Mouse (Mus musculus) CH12.LX (cell line): ENCODE data around the gene Lrrc28. TPM values are rescaled to one million over a fixed set of nuclear protein-coding genes. Genes with fewer than 3 reads are reported as not detected.

Experiments
- DNase-seq: peaks from one replicate; pipeline ENCODE4 v3.0.0-alpha.2; 2013; ENCODE audit errors: extremely low read depth
- H3K27ac ChIP-seq: 2 replicates; pipeline ENCODE4 v1.5.1; 2012; ENCODE audit warnings: low read depth, mild to moderate bottlenecking, control low read depth, moderate library complexity; ENCODE audit not compliant: insufficient read depth
- H3K27me3 ChIP-seq: replicated peaks from 2 replicates; pipeline ENCODE3; 2012; ENCODE audit warnings: inconsistent platforms
- H3K36me3 ChIP-seq, 2 experiments: replicated peaks in 1 of 2; 2 replicates each; pipeline versions ENCODE3 to v1.6.1; 2012; ENCODE audit warnings: inconsistent platforms in 1 of 2, low read length in 1 of 2, mild to moderate bottlenecking in 1 of 2, mixed read lengths in 1 of 2, moderate library complexity in 1 of 2; ENCODE audit not compliant: control insufficient read depth in 1 of 2, insufficient read depth in 1 of 2
- H3K4me1 ChIP-seq, 2 experiments: 2 replicates each; pipeline ENCODE4 v1.6.1; 2012; ENCODE audit warnings: inconsistent platforms in 1 of 2, moderate library complexity in 1 of 2; ENCODE audit not compliant: insufficient read depth in 2 of 2, control insufficient read depth in 1 of 2
- H3K4me2 ChIP-seq: 2 replicates; pipeline ENCODE4 v1.6.1; 2012; ENCODE audit warnings: low read depth, mild to moderate bottlenecking, control low read depth; ENCODE audit not compliant: poor library complexity, insufficient read depth, severe bottlenecking
- H3K4me3 ChIP-seq, 3 experiments: fragments of 150-350 bp in 1 of 3; sonication (generic) in 1 of 3; replicated peaks in 1 of 3; 2 replicates each; pipeline versions ENCODE3 to v1.5.1; 2011 to 2012; ENCODE audit warnings: low read depth in 2 of 3, low read length in 2 of 3, mild to moderate bottlenecking in 2 of 3, moderate library complexity in 2 of 3, control low read depth in 1 of 3, improper control_type of control experiment in 1 of 3, inconsistent platforms in 1 of 3, mixed read lengths in 1 of 3; ENCODE audit not compliant: poor library complexity in 1 of 3
- H3K79me2 ChIP-seq: replicated peaks from 2 replicates; pipeline ENCODE4 v1.6.1; 2012; ENCODE audit warnings: mild to moderate bottlenecking, moderate library complexity; ENCODE audit not compliant: control insufficient read depth, poor library complexity, insufficient read depth, severe bottlenecking; ENCODE audit errors: extremely low read depth
- H3K9ac ChIP-seq: 2 replicates; pipeline ENCODE4 v1.6.1; 2012; ENCODE audit warnings: low read depth, mild to moderate bottlenecking, control low read depth, moderate library complexity; ENCODE audit not compliant: insufficient read depth
- H3K9me3 ChIP-seq: replicated peaks from 2 replicates; pipeline ENCODE3; 2012; ENCODE audit warnings: low read length, inconsistent platforms, mixed read lengths
- CHD2 ChIP-seq: IDR thresholded peaks from 2 replicates; pipeline ENCODE4 v1.6.1; 2011; ENCODE audit warnings: low read length, improper control_type of control experiment
- EP300 ChIP-seq: IDR thresholded peaks from 2 replicates; pipeline ENCODE4 v1.6.1; 2011; ENCODE audit warnings: low read length, improper control_type of control experiment
- ETS1 ChIP-seq: conservative IDR thresholded peaks from 2 replicates; pipeline ENCODE4 v1.6.1; 2012; ENCODE audit warnings: low read depth, mild to moderate bottlenecking, inconsistent platforms, low read length, improper control_type of control experiment, moderate library complexity
- IRF4 ChIP-seq: IDR thresholded peaks from 2 replicates; pipeline ENCODE4 v1.6.1; 2014; ENCODE audit warnings: low read depth, mild to moderate bottlenecking, inconsistent platforms, low read length, improper control_type of control experiment
- JUN ChIP-seq: IDR thresholded peaks from 2 replicates; pipeline ENCODE4 v1.6.1; 2011; ENCODE audit warnings: low read depth, mild to moderate bottlenecking, low read length, improper control_type of control experiment, moderate library complexity; ENCODE audit not compliant: insufficient read depth
- JUND ChIP-seq: conservative IDR thresholded peaks from 2 replicates; pipeline ENCODE4 v1.6.1; 2011; ENCODE audit warnings: low read depth, low read length, improper control_type of control experiment
- MAFK ChIP-seq: IDR thresholded peaks from 2 replicates; pipeline ENCODE4 v1.6.1; 2011; ENCODE audit warnings: low read length, improper control_type of control experiment; ENCODE audit not compliant: insufficient replicate concordance
- MAX ChIP-seq: IDR thresholded peaks from 2 replicates; pipeline ENCODE4 v1.6.1; 2011; ENCODE audit warnings: low read length, improper control_type of control experiment
- MAZ ChIP-seq: IDR thresholded peaks from 2 replicates; pipeline ENCODE4 v1.6.1; 2012; ENCODE audit warnings: low read depth, mild to moderate bottlenecking, inconsistent platforms, low read length, improper control_type of control experiment, moderate library complexity
- MXI1 ChIP-seq: IDR thresholded peaks from 2 replicates; pipeline ENCODE4 v1.6.1; 2011; ENCODE audit warnings: mild to moderate bottlenecking, low read depth, low read length, improper control_type of control experiment
- NELFE ChIP-seq: IDR thresholded peaks from 2 replicates; pipeline ENCODE4 v1.6.1; 2011; ENCODE audit warnings: low read depth, low read length, improper control_type of control experiment
- NRF1 ChIP-seq: IDR thresholded peaks from 2 replicates; pipeline ENCODE4 v1.6.1; 2014; ENCODE audit warnings: low read depth, mild to moderate bottlenecking, inconsistent platforms, low read length, improper control_type of control experiment, moderate library complexity
- PAX5 ChIP-seq: IDR thresholded peaks from 2 replicates; pipeline ENCODE4 v1.6.1; 2012; ENCODE audit warnings: low read length, inconsistent platforms, mixed read lengths
- POLR2A ChIP-seq: IDR thresholded peaks from 2 replicates; pipeline ENCODE4 v1.6.1; 2011; ENCODE audit warnings: low read depth, mild to moderate bottlenecking, improper control_type of control experiment, low read length
- POLR2AphosphoS2 ChIP-seq: IDR thresholded peaks from 2 replicates; pipeline ENCODE4 v1.6.1; 2011; ENCODE audit warnings: low read depth, low read length, improper control_type of control experiment
- SIN3A ChIP-seq: IDR thresholded peaks from 2 replicates; pipeline ENCODE4 v1.6.1; 2012; ENCODE audit warnings: low read length, improper control_type of control experiment, inconsistent platforms
- TBP ChIP-seq: conservative IDR thresholded peaks from 2 replicates; pipeline ENCODE4 v1.6.1; 2011; ENCODE audit warnings: low read depth, low read length, improper control_type of control experiment
- USF1 ChIP-seq: IDR thresholded peaks from 2 replicates; pipeline ENCODE4 v1.6.1; 2014; ENCODE audit warnings: low read depth, mild to moderate bottlenecking, inconsistent platforms, low read length, improper control_type of control experiment
- USF2 ChIP-seq: conservative IDR thresholded peaks from 2 replicates; pipeline ENCODE4 v1.6.1; 2011; ENCODE audit warnings: low read depth, low read length, improper control_type of control experiment
- ZC3H11A ChIP-seq: IDR thresholded peaks from 2 replicates; pipeline ENCODE4 v1.6.1; 2012; ENCODE audit warnings: low read depth, mild to moderate bottlenecking, inconsistent platforms, low read length, improper control_type of control experiment
- ZMIZ1 ChIP-seq: IDR thresholded peaks from 2 replicates; pipeline ENCODE4 v1.6.1; 2012; ENCODE audit warnings: low read depth, mild to moderate bottlenecking, inconsistent platforms, low read length, improper control_type of control experiment
- dilution Hi-C: fragments of 300-500 bp; cut with MboI; formaldehyde crosslinking; loops from 2 replicates; pipeline ENCODE4 v1.14.3; 2020; ENCODE audit warnings: low sequenced_read_pairs; ENCODE audit not compliant: extremely low pct_unique_long_range_greater_than_20kb, extremely low pct_ligation_motif_present
- in situ Hi-C: fragments of 300-500 bp; cut with MboI; formaldehyde crosslinking; loops from 3 replicates; pipeline ENCODE4 v1.14.3; 2019; ENCODE audit warnings: low sequenced_read_pairs, low pct_ligation_motif_present, low pct_unique_long_range_greater_than_20kb, mixed read lengths
- polyA plus RNA-seq: library from polyadenylated mRNA; unstranded; fragments of >175 nt; gene quantifications from 2 replicates; pipeline ENCODE4 v1.2.1, GENCODE M21; 2012; ENCODE audit warnings: low read depth; ENCODE audit not compliant: insufficient read length
- total RNA-seq, 2 experiments: library from RNA; depleted of rRNA; stranded (reverse); fragments of 300-350 nt in 1 of 2; fragments of >200 nt in 1 of 2; gene quantifications; 2 replicates each; pipeline ENCODE4 v1.2.3; 2012 to 2014

Gene Lrrc28
- total and polyA plus RNA-seq, 3 experiments = 41.6 to 63.5 (median 59.2) TPM

DNA sequence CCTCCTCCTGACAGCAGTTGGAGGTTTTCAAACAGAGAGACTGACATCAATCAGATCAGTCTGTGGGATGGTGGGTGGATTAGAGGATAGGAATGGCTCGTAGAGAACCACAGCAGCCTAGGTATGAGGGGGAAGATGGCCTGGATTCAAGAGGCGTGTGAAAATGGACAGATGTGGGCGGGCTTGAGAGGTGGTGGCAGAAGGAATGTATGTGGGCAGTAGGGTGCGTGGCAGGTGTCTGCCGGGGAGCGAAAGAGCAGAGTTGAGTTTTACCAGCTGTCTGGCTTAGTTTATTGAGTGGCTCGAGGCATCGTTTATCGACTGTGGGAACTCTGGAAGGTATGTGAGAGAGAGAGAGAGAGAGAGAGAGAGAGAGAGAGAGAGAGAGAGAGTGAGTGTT is 36.0 kb upstream of the Lrrc28 start:
- in situ Hi-C loops = loop anchor here (25.0 kb wide), 1 partner anchor 456 kb away; no protein-coding TSS in a partner anchor
- Histone ChIP-seq H3K79me2 (no peaks in the 10 kb centered on the region), H3K4me3 (no peak overlapping the region)

DNA sequence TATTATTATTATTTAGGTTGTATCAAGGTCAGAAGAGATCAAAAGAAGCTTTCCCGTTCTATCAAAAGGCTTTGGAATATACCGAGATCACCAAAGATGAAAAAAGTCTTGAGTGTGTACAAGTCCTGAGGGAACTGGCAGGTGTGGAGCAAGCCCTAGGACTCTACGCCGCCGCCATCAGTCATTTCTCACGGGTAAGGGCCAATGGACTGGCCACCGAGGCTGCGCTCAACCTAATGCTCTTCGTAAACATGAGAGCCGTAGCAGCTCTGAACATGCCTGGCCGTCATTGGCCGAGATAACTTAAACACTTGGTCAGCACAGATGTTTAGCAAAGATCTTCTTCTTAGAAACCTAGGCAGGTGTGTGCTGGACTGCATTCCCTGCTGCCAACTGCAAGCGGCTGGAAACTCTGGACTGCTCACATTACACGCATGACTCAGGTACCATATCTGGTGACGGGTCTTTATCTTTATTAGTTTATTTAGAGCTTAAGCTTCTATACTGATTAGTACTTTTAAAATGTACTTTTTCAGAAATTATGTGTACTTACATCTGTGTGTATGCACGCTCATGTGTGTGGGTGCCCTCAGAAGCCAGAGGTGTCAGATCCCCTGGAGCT is 33.9 kb upstream of the Lrrc28 start:
- H3K4me1 ChIP-seq = peaks cover 6 to 11% of the 10 kb centered on the region in 2 experiments; a peak in 3 of 4 replicates
- DNase-seq = no peak
- no peak overlapping the region for H3K4me3 ChIP-seq
- H3K79me2 ChIP-seq = no peaks in the 10 kb centered on the region
- no peak overlapping the region for H3K27ac ChIP-seq
- no peak for TF ChIP-seq MAX
- TF ChIP-seq JUND = no peak
- TF ChIP-seq MAZ = no peak
- no peak for TF ChIP-seq TBP
- no peak for TF ChIP-seq SIN3A
- no peak for TF ChIP-seq EP300
- no peak for TF ChIP-seq MAFK
- TF ChIP-seq POLR2A = no peak
- TF ChIP-seq MXI1 = no peak
- no peak for TF ChIP-seq ZC3H11A
- TF ChIP-seq NRF1 = no peak
- no peak for TF ChIP-seq POLR2AphosphoS2
- no peak overlapping the region for H3K9ac ChIP-seq
- H3K4me2 ChIP-seq = no peak overlapping the region
- in situ Hi-C loops = loop anchor here (25.0 kb wide), 1 partner anchor 458 kb away; no protein-coding TSS in a partner anchor
- peaks cover 0 to 18% of the 10 kb centered on the region in 2 experiments for H3K36me3 ChIP-seq
- H3K9me3 ChIP-seq = no peaks in the 10 kb centered on the region
- dilution Hi-C loops = no loop called here
- no peaks in the 10 kb centered on the region for H3K27me3 ChIP-seq

More for the DNA sequence above, 36.0 kb upstream of the Lrrc28 start:
- no peaks in the 10 kb centered on the region for H3K27me3 ChIP-seq
- no peak overlapping the region for H3K9ac ChIP-seq
- no peak overlapping the region for H3K27ac ChIP-seq
- no peak overlapping the region for H3K4me2 ChIP-seq
- peaks cover 3% of the 10 kb centered on the region for H3K9me3 ChIP-seq
- no peak for DNase-seq
- no peak for TF ChIP-seq IRF4
- no peak for TF ChIP-seq NELFE
- TF ChIP-seq POLR2AphosphoS2 = no peak
- no peak for TF ChIP-seq MAFK
- no peak for TF ChIP-seq TBP
- no peak for TF ChIP-seq USF1
- TF ChIP-seq USF2 = no peak
- TF ChIP-seq MXI1 = no peak
- no peak for TF ChIP-seq JUND
- no peak for TF ChIP-seq PAX5
- TF ChIP-seq ZMIZ1 = no peak
- no peak for TF ChIP-seq ETS1
- no peak for TF ChIP-seq SIN3A
- no peak for TF ChIP-seq JUN
- no peak for TF ChIP-seq ZC3H11A
- TF ChIP-seq CHD2 = no peak
- no peak for TF ChIP-seq MAX
- dilution Hi-C loops = no loop called here
- H3K36me3 ChIP-seq = peaks cover 0 to 19% of the 10 kb centered on the region in 2 experiments
- peaks cover 6 to 11% of the 10 kb centered on the region in 2 experiments; a peak in 3 of 4 replicates for H3K4me1 ChIP-seq
